Mouse (Mus musculus) retina, adult 2 months (tissue): ENCODE measurements around the gene Spc24.

Source experiments
- DNase-seq: peaks from one replicate; pipeline ENCODE4 v3.0.0-alpha.2; 2012; ENCODE audit warnings: low read depth, low spot score

The Spc24 gene

GRCm38 (mm10) chr9:21715298-21715697 lies 44.8 kb downstream of the Spc24 start:
- DNase-seq: no peak

GRCm38 (mm10) chr9:21709340-21709739 lies 50.8 kb downstream of the Spc24 start:
- DNase-seq: no peak

DNA sequence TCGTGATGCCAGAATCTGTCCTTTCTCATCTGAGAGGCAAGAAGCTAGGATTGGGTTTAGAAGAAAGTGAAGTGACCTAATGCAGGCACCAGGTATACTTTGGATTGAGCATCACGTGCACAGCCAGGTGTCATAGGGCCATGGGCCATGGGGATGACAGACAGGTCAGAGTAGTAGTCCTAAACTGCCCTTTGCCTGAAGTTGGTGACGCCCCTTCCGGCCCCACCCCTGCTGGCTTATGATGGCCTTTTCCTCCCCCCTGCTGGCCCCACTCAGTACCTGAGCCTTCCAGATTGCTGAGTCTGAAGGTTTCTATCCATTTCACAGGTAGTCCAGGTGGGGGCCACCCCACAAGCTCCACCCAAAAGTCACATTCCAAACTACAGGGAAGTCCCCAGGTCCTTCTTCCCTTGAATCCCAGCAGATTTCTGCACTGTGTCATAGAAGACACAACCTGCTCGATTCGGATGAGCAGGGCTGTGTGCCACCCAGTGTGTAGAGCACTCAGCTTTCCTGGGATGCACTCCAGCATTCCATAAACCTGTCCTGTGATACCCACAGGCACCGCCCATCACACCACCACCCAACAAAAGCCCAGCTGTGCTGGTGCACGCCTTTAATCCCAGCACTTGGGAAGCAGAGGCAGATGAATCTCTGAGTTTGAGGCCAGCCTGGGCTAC lies 53.4 kb downstream of the Spc24 start:
- DNase-seq: no peak

GRCm38 (mm10) chr9:21706085-21706484 lies 54.0 kb downstream of the Spc24 start:
- DNase-seq: no peak
